Mouse (Mus musculus) testis, adult 2 months (tissue): ENCODE results near the gene Fgr. TPM values are rescaled to one million over a fixed set of nuclear protein-coding genes. Genes with fewer than 3 reads are reported as not detected.

Experiments
- H3K27ac ChIP-seq: fragments of 200-500 bp; 2 replicates; pipeline ENCODE4 v1.5.1; 2012; ENCODE audit warnings: low read depth, low read length; ENCODE audit not compliant: control insufficient read depth, insufficient read depth
- H3K27me3 ChIP-seq: fragments of 200-500 bp; 2 replicates; pipeline ENCODE4 v1.6.1; 2012; ENCODE audit warnings: mild to moderate bottlenecking, low read length, moderate library complexity; ENCODE audit not compliant: control insufficient read depth, insufficient read depth
- H3K36me3 ChIP-seq: fragments of 200-500 bp; 2 replicates; pipeline ENCODE4 v1.6.1; 2012; ENCODE audit warnings: mild to moderate bottlenecking, low read length; ENCODE audit not compliant: control insufficient read depth, insufficient read depth
- H3K4me1 ChIP-seq: fragments of 200-500 bp; 2 replicates; pipeline ENCODE4 v1.6.1; 2012; ENCODE audit warnings: low read length; ENCODE audit not compliant: control insufficient read depth, insufficient read depth
- H3K4me3 ChIP-seq: fragments of 200-500 bp; 2 replicates; pipeline ENCODE4 v1.5.1; 2012; ENCODE audit warnings: low read depth, mild to moderate bottlenecking, low read length, moderate library complexity, mixed read lengths; ENCODE audit not compliant: control insufficient read depth
- CTCF ChIP-seq: fragments of 200-500 bp; IDR thresholded peaks from 2 replicates; pipeline ENCODE4 v1.5.1; 2012; ENCODE audit warnings: low read depth, mild to moderate bottlenecking, inconsistent platforms, low read length, moderate library complexity; ENCODE audit not compliant: control insufficient read depth, insufficient read depth, insufficient replicate concordance
- POLR2A ChIP-seq: fragments of 200-500 bp; IDR thresholded peaks from 2 replicates; pipeline ENCODE4 v1.6.1; 2012; ENCODE audit warnings: low read depth, mild to moderate bottlenecking, inconsistent platforms, low read length, moderate library complexity; ENCODE audit not compliant: control insufficient read depth
- polyA plus RNA-seq: library from polyadenylated mRNA; depleted of rRNA; stranded (reverse); fragments of >200 nt; gene quantifications from 2 replicates; pipeline ENCODE4 v1.2.3, GENCODE M21; 2012

Gene Fgr
- polyA plus RNA-seq, 1 experiment: 0.85 TPM

DNA sequence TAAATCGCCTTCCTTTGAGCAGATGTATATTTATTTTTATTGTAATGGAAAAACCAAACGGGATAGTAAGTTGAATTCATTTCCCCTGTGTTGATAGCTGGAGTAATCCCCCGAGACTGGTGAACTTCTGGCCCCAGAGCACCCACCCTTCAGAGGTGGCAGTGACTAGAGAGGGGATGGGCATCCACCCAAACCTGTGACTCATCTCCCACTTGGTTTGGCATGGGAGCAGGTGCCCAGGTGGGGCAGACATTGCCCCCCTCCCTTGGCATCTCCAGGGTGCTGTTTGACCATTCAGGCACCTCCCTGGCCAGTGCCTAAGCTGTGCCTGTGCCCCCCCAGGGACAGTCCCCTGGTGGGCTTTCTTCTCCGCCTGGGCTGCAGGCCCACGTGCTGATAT lies 40.2 kb downstream of the Fgr start:
- no peaks in the 10 kb centered on the region for H3K36me3 ChIP-seq
- H3K4me1 ChIP-seq: peaks cover 23% of the 10 kb centered on the region
- no peak overlapping the region for H3K4me3 ChIP-seq
- no peak for TF ChIP-seq POLR2A
- no peak for TF ChIP-seq CTCF
- no peak overlapping the region for H3K27ac ChIP-seq
- no peaks in the 10 kb centered on the region for H3K27me3 ChIP-seq

DNA sequence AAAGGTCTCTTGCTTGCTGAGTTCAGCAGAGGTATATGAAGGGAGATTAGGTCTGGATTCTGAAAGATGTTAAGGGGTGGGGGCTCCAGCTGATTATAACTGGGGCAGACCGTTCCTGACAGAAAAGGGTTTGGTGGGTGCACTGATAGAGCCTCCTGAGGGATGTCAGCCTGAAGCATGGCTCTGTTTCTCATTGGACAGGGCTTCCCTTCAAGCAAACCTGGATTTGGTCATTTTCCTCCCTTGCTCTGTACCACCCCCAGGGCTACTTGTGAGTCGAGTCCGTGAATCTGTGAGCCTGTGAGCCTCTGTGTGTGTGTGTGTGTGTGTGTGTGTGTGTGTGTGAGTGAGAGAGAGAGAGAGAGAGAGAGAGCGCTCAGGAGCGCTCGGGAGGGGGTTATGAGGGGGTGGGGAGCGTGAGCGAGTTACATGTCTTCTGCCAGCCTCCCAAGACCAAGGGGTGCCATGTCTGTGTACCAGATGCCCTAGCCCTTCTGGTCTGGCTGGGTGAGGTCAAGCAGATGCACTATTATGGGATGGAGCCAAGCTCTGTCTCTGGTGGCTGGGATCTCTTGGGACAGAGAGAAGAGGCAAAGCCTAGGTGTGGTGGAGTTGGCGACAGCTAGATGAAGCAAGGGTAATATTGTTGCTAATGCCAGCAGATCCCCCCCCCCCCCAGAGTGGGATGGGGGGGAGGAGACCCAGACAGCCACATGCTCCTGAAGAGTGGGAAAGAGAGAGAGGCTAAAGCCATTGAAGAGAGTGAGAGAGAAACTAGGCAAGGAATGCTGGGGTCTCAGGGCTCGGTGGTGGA lies 41.2 kb downstream of the Fgr start:
- Histone ChIP-seq H3K4me3 (no peak overlapping the region), H3K27ac (no peak overlapping the region), H3K36me3 (no peaks in the 10 kb centered on the region), H3K27me3 (no peaks in the 10 kb centered on the region), H3K4me1 (peaks cover 23% of the 10 kb centered on the region)
- TF ChIP-seq POLR2A (no peak), CTCF (no peak)

DNA sequence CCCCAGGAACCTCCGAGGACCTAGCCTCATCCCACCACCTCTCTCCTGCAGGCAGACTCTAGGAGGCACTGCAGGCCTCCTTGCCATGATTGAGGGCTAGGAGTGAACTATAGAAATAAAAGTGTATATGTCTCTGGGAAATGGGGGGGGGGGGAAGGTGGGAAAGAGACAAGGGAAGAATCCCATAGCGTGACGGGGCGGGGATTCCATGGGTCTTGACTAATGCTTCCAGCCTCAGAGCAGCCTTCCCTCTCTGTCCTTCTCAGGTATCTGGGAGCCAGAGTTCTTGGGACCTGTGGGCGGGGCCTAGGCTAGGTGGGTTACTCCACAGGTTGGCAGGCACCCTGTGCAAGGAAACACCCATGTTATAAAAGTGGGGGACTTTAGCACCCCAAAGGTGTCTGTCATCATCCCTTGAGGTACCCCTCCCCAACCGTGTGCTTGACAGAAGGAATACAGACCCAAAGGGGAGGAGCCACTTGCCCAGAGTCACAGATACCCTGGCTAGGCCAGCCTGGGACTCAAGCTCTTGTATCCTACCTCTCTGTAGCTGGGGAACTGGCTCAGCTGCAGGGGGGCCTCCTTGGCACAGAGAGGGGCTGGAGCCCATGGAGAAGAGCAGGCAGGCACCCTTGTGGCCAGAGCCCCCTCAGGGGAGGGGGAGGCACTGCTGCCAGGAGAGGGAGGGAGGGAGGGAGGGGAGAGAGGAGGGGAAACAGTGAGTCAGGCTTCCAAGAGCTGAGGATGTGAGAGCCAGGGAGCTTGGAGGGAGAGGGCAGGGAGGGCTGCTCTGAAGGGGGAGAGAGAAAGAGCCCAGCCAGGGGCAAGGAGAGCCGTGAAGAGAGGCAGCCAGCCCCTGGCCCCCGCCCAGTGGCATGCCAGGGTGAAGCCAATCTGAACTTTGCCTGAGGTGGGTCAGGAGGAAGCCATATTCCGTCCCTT lies 42.1 kb downstream of the Fgr start:
- H3K36me3 ChIP-seq: no peaks in the 10 kb centered on the region
- no peak overlapping the region for H3K27ac ChIP-seq
- TF ChIP-seq CTCF (no peak), POLR2A (no peak)
- no peak overlapping the region for H3K4me3 ChIP-seq
- peaks cover 19% of the 10 kb centered on the region for H3K4me1 ChIP-seq
- H3K27me3 ChIP-seq: no peaks in the 10 kb centered on the region

DNA sequence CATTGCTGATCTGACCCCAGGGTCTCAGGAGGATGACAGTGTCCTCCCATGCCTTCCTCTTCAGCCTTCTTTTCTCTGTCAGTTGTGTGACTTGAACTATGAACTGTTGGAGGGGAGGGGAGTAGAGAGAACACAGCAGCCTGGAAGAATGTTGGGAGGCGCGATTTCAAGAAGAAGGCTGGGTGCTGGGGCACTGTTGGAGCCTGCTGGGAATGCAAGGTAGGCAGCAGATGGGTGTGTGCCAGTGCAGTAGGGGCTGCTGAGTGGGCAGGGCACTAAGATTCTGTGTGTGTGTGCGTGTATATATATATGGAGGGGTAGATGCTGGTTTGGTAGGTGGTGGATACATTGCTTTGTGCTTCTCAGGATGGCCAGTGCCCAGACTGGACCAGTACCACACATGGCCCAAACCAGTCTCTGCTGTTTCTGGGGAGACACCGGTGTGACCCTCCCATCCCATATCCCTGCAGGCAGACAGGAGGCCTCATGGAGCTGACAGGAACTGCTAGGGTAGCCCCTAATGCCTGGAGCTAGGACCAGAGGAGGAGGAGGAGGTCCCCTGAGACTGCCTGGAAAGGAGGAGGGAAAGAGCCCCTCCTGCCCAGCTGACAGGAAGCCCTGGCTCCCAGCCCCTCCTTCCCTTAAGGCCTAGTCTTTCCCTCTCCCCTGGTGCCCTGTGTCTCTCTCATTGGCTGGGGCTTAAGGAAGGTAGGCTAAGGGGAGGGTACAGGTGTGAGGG lies 43.0 kb downstream of the Fgr start:
- Histone ChIP-seq H3K4me1 (peaks cover 16% of the 10 kb centered on the region), H3K27ac (no peak overlapping the region), H3K36me3 (no peaks in the 10 kb centered on the region), H3K4me3 (no peak overlapping the region), H3K27me3 (no peaks in the 10 kb centered on the region)
- no peak for TF ChIP-seq POLR2A
- no peak for TF ChIP-seq CTCF

DNA sequence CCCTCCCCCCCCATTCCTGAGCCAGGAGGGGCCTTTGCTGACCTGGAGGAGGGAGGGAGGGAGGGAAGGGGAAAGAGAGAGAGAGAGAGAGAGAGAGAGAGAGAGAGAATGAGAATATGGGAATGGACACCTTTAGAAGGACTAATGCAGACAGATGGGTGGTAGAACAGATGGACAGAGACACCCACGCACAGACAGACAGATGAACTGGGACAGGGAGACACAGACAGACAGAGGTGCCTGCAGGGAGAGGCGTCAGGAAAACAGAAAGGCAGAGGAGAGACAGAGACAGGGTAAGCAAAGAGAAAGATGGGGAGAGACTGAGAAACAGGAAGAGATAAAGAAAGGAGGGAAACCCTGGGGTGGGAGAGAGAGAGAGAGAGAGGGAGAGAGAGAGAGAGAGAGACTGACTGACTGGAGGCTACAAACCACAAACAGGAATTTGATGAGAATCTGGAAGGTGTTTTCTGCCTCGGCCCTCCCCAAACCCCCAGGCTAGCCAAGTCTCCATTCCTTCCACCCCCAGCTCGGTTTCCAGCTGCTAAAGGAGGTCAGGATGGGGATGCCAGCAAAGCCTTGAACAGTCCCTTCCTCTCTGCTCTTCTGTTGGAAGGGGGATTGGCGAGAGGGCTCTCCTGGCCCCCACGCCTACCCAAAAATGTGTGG lies 43.8 kb downstream of the Fgr start:
- H3K27ac ChIP-seq: no peak overlapping the region
- no peak overlapping the region for H3K4me3 ChIP-seq
- no peaks in the 10 kb centered on the region for H3K27me3 ChIP-seq
- no peaks in the 10 kb centered on the region for H3K36me3 ChIP-seq
- peaks cover 14% of the 10 kb centered on the region for H3K4me1 ChIP-seq
- TF ChIP-seq POLR2A: no peak
- TF ChIP-seq CTCF: no peak

DNA sequence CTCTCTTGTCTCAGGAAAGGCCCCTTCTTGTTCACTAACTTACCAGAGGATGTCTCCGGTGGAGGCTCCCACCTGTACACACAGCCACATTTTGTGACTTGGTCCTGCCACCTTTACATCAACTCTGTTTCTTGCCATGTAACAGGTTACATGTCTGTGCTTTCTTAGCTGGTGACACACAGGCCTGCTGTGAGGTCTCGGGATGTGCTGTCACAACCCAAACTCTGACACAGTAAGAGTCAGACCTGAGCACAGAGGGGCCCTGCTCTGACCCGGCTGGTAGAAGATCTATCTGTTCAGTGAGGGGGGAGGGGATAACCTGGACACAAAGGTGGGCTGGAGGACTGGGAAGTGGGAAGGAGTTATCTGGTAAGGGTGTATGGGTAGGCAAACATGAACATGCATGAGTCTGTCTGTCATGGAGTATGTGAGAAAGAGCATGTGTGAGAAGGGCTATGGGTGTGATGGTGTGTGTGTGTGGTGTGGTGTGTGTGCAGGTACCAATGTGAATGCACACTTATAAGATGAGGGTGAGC lies 44.4 kb downstream of the Fgr start:
- no peak overlapping the region for H3K4me3 ChIP-seq
- H3K4me1 ChIP-seq: peaks cover 8% of the 10 kb centered on the region
- no peak for TF ChIP-seq CTCF
- TF ChIP-seq POLR2A: no peak

More for the DNA sequence above, 44.4 kb downstream of the Fgr start:
- no peaks in the 10 kb centered on the region for H3K27me3 ChIP-seq
- H3K27ac ChIP-seq: no peak overlapping the region
- H3K36me3 ChIP-seq: no peaks in the 10 kb centered on the region
